Comparison of ENCODE assay signal across 9 mouse cellular contexts in the genomic region with DNA sequence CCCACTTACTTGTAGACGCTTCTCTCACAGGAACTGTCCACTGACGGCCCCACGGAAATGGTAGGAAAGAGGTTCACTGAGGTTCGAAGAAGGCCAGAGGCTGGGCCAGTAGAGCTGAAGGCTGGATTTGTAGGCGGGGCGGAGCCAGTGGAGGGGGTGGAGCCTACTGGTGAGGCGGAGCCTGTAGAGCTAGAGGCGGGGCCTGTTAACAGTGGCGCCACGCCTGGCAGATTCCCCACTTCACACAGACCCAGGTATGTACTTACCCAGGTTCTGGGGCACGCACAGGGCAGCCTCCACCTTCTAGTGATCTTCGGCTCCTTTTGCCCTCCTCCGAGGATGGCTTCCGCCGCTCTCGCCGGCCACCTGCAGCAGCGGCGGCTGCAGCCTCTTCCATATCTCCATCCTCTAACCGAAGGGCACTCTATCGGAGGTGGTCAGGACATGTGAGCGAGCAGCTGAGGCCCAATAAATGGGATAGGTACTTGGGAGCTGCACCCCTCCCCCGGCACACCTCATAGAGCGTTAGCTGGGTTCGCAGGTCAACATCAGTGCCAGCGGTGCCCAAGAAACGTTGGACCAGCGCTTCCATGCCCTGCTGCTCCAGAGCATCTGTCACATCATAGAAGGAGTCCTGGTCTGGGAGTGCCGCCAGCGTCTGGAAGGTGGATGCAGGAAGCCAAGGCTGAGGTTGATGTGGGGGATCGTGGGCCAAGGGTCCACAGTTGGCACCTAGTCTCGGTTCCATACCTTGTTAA. TPM values are rescaled to one million over a fixed set of nuclear protein-coding genes. Genes with fewer than 3 reads are reported as not detected.
DNase-seq lines count a peak whose midpoint lies in the region; ATAC-seq and TF ChIP-seq lines count a peak whose summit lies in the region.
"Had no signal": no experiment of that assay in that cellular context is flagged by ENCODE, and none has a peak within 500 bp of the region (broad histone marks: within the 10 kb centered on the region; RNA-seq: fewer than 3 reads in every experiment).

No protein-coding gene starts in this region.

- DNase-seq in lung, postnatal 4 days, result peak; percentile 40 to 42
- DNase-seq in lung, adult 2 months, result no peak
- DNase-seq in brain, adult 2 months (ENCODE audit: low read depth, low spot score), result peak; percentile 29
- no peak for DNase-seq in hindbrain, embryonic 14.5 days (ENCODE audit: low spot score)
- DNase-seq in cerebellum, postnatal 14 days, result no peak
- DNase-seq: thymus, postnatal 14 days had no signal

- no peak overlapping the region for H3K4me2 ChIP-seq in hindbrain, embryonic 14.5 days (replicated peaks)
- H3K4me2 ChIP-seq: lung, embryonic 15.5 days had no signal

- no peak overlapping the region for H3K9ac ChIP-seq in hindbrain, embryonic 14.5 days
- H3K9ac ChIP-seq: lung, embryonic 15.5 days had no signal

- peaks cover 24% of the 10 kb centered on the region for H3K36me3 ChIP-seq in hindbrain, embryonic 14.5 days (replicated peaks; ENCODE audit: control insufficient read depth, insufficient read depth)
- H3K36me3 ChIP-seq in testis, adult 2 months (ENCODE audit: control insufficient read depth, insufficient read depth, low read length), result peaks cover 1% of the 10 kb centered on the region; the same call in 1 of the 2 replicates

- no peak for TF ChIP-seq POLR2A in lung, adult 2 months (IDR thresholded peaks at IDR 0.05; ENCODE audit: borderline replicate concordance, extremely low read depth, low read depth, low read length)
- TF ChIP-seq POLR2A in testis, adult 2 months (IDR thresholded peaks at IDR 0.05; ENCODE audit: control insufficient read depth, low read depth, low read length), result no peak

- no peak overlapping the region for H3K27ac ChIP-seq in hindbrain, embryonic 14.5 days
- H3K27ac ChIP-seq in testis, adult 2 months (ENCODE audit: control insufficient read depth, insufficient read depth, low read depth, low read length), result no peak overlapping the region
- H3K27ac ChIP-seq: lung, embryonic 15.5 days had no signal

- WGBS in lung, adult 2 months, result 86% methylated on average over 32 of the region's 32 CpGs
- 53% methylated on average over 32 of the region's 32 CpGs for WGBS in hindbrain, embryonic 14.5 days

- no peak for TF ChIP-seq CTCF in lung, adult 2 months (IDR thresholded peaks at IDR 0.05; ENCODE audit: insufficient read depth, low read length)
- no peak for TF ChIP-seq CTCF in testis, adult 2 months (IDR thresholded peaks at IDR 0.05; ENCODE audit: control insufficient read depth, insufficient read depth, insufficient replicate concordance, low read depth, low read length)

- peaks cover 21% of the 10 kb centered on the region for H3K4me1 ChIP-seq in lung, adult 2 months (ENCODE audit: control insufficient read depth, insufficient read depth, low read length)
- H3K4me1 ChIP-seq in hindbrain, embryonic 14.5 days (replicated peaks; ENCODE audit: control insufficient read depth, insufficient read depth, low read length), result no peaks in the 10 kb centered on the region
- peaks cover 16% of the 10 kb centered on the region for H3K4me1 ChIP-seq in testis, adult 2 months (ENCODE audit: control insufficient read depth, insufficient read depth, low read length)

- no peaks in the 10 kb centered on the region for H3K27me3 ChIP-seq in hindbrain, embryonic 14.5 days (ENCODE audit: control insufficient read depth, insufficient read depth, low read length)
- no peaks in the 10 kb centered on the region for H3K27me3 ChIP-seq in testis, adult 2 months (ENCODE audit: control insufficient read depth, insufficient read depth, low read length)
- H3K27me3 ChIP-seq: lung, embryonic 15.5 days had no signal

- H3K4me3 ChIP-seq in lung, adult 2 months (replicated peaks; ENCODE audit: extremely low read depth, low read depth, low read length), result no peak overlapping the region
- H3K4me3 ChIP-seq in hindbrain, embryonic 14.5 days (replicated peaks; ENCODE audit: low read length), result no peak overlapping the region
- peak overlapping the region; percentile 77 for H3K4me3 ChIP-seq in testis, adult 2 months (ENCODE audit: control insufficient read depth, low read depth, low read length)
- H3K4me3 ChIP-seq: lung, embryonic 15.5 days had no signal

- H3K9me3 ChIP-seq in hindbrain, embryonic 14.5 days (ENCODE audit: control insufficient read depth, low read length), result no peaks in the 10 kb centered on the region
- H3K9me3 ChIP-seq: lung, embryonic 15.5 days had no signal

- ATAC-seq in hindbrain, embryonic 14.5 days (ENCODE audit: low FRiP score), result peak; percentile 39
- ATAC-seq in erythroid progenitor cell, adult 5-6 weeks (replicated peaks; ENCODE audit: low FRiP score, poor library complexity, severe bottlenecking), result no peak

RNA-seq across cellular contexts. Expression of gene Tmem208, which starts 10.4 kb away (rescaled TPM):
- 86.2 and 104 TPM in 2 replicates for polyA plus RNA-seq in lung, adult 2 months (2012; rRNA removed)
- polyA plus RNA-seq in hindbrain, embryonic 14.5 days (2014; fragmentation: Nextera tagmentation; extraction: Ambion mirVana), result 141 and 147 TPM in 2 replicates
- polyA plus RNA-seq in testis, adult 2 months (2012; rRNA removed), result 31.4 and 32.4 TPM in 2 replicates
- total RNA-seq in erythroid progenitor cell, adult 5-6 weeks (2015; ENCODE audit: low replicate concordance), result 67.9 and 68.8 TPM in 2 replicates
- 18.1 and 30.2 TPM in 2 replicates for total RNA-seq in erythroid progenitor cell, adult 5-6 weeks (2017; ENCODE audit: low replicate concordance)

RNA-seq across cellular contexts. Expression of gene Lrrc29, which starts 10.5 kb away (rescaled TPM):
- 7.6 and 13.2 TPM in 2 replicates for polyA plus RNA-seq in lung, adult 2 months (2012; rRNA removed)
- polyA plus RNA-seq in hindbrain, embryonic 14.5 days (2014; fragmentation: Nextera tagmentation; extraction: Ambion mirVana), result 0.46 and 0.92 TPM in 2 replicates
- 117 and 127 TPM in 2 replicates for polyA plus RNA-seq in testis, adult 2 months (2012; rRNA removed)
- 23.4 and 26.8 TPM in 2 replicates for total RNA-seq in erythroid progenitor cell, adult 5-6 weeks (2015; ENCODE audit: low replicate concordance)
- total RNA-seq in erythroid progenitor cell, adult 5-6 weeks (2017; ENCODE audit: low replicate concordance), result 24.8 and 31.7 TPM in 2 replicates

RNA-seq across cellular contexts. Expression of gene Fhod1, which starts 11.2 kb away (rescaled TPM):
- polyA plus RNA-seq in lung, adult 2 months (2012; rRNA removed), result 89.2 and 114 TPM in 2 replicates
- polyA plus RNA-seq in hindbrain, embryonic 14.5 days (2014; fragmentation: Nextera tagmentation; extraction: Ambion mirVana), result 0.58 and 0.70 TPM in 2 replicates
- 17.9 TPM in 2 replicates for polyA plus RNA-seq in testis, adult 2 months (2012; rRNA removed)
- total RNA-seq in erythroid progenitor cell, adult 5-6 weeks (2015; ENCODE audit: low replicate concordance), result 1.3 and 3.2 TPM in 2 replicates
- 0.08 and 0.90 TPM in 2 replicates for total RNA-seq in erythroid progenitor cell, adult 5-6 weeks (2017; ENCODE audit: low replicate concordance)

RNA-seq across cellular contexts. Expression of gene Slc9a5, which starts 12.1 kb away (rescaled TPM):
- polyA plus RNA-seq in lung, adult 2 months (2012; rRNA removed), result 7.4 and 8.1 TPM in 2 replicates
- 11.4 and 12.1 TPM in 2 replicates for polyA plus RNA-seq in hindbrain, embryonic 14.5 days (2014; fragmentation: Nextera tagmentation; extraction: Ambion mirVana)
- 33.5 and 35.4 TPM in 2 replicates for polyA plus RNA-seq in testis, adult 2 months (2012; rRNA removed)
- total RNA-seq in erythroid progenitor cell, adult 5-6 weeks (2015; ENCODE audit: low replicate concordance), result 2.9 TPM in 1 of 2 replicates, not detected in the other
- total RNA-seq in erythroid progenitor cell, adult 5-6 weeks (2017; ENCODE audit: low replicate concordance), result not detected in 2 replicates

RNA-seq across cellular contexts. Expression of gene Elmo3, which starts 31.2 kb away (rescaled TPM):
- 39.2 and 50.3 TPM in 2 replicates for polyA plus RNA-seq in lung, adult 2 months (2012; rRNA removed)
- polyA plus RNA-seq in hindbrain, embryonic 14.5 days (2014; fragmentation: Nextera tagmentation; extraction: Ambion mirVana), result 1.1 and 1.6 TPM in 2 replicates
- polyA plus RNA-seq in testis, adult 2 months (2012; rRNA removed), result 3.5 and 5.0 TPM in 2 replicates
- total RNA-seq in erythroid progenitor cell, adult 5-6 weeks (2015; ENCODE audit: low replicate concordance), result 10.1 and 18.7 TPM in 2 replicates
- 14.0 and 21.9 TPM in 2 replicates for total RNA-seq in erythroid progenitor cell, adult 5-6 weeks (2017; ENCODE audit: low replicate concordance)

Comparison
In these comparisons a context has a peak if more than half of its experiments do, and no peak if none do; other contexts are left out.
1. DNase-seq: peak in lung, postnatal 4 days (2 of 2) and brain, adult 2 months (single experiment); none in lung, adult 2 months (single experiment), hindbrain, embryonic 14.5 days (single experiment) and cerebellum, postnatal 14 days (0 of 2).
2. RNA of gene Fhod1, which starts 11.2 kb away (polyA plus RNA-seq): 89.2 to 114 TPM in lung, adult 2 months and 17.9 TPM in testis, adult 2 months; 0.58 to 0.70 TPM in hindbrain, embryonic 14.5 days; every median in the first group is over 10 times any median in the second.